Mouse (Mus musculus) stomach, embryonic 15.5 days (tissue): ENCODE measurements around the gene Chd2. TPM values are rescaled to one million over a fixed set of nuclear protein-coding genes. Genes with fewer than 3 reads are reported as not detected.
"Not testable (repeated sequence)": the region's sequence is repeated elsewhere in the genome, so short reads cannot be mapped to it uniquely, and the experiment has no call there.

ENCODE experiments used
- ATAC-seq: fragments of 200-750 bp; cut with Nextera tagmentation; 2 replicates; pipeline ENCODE4 v1.8.0; 2017; ENCODE audit warnings: low read depth, moderate number of reproducible peaks, moderate TSS enrichment; ENCODE audit not compliant: insufficient read depth, low FRiP score
- H3K27ac ChIP-seq: fragments of 300-500 bp; sonication (generic); 2 replicates; pipeline ENCODE4 v1.5.1; 2015; ENCODE audit warnings: mild to moderate bottlenecking, inconsistent platforms
- H3K27me3 ChIP-seq: fragments of 300-500 bp; sonication (generic); replicated peaks from 2 replicates; pipeline ENCODE4 v1.6.1; 2015; ENCODE audit warnings: inconsistent platforms
- H3K36me3 ChIP-seq: fragments of 300-500 bp; sonication (generic); 2 replicates; pipeline ENCODE4 v1.6.1; 2015; ENCODE audit warnings: inconsistent platforms
- H3K4me1 ChIP-seq: fragments of 300-500 bp; sonication (generic); 2 replicates; pipeline ENCODE4 v1.6.1; 2015; ENCODE audit warnings: inconsistent platforms
- H3K4me2 ChIP-seq: fragments of 300-500 bp; sonication (generic); 2 replicates; pipeline ENCODE4 v1.6.1; 2015; ENCODE audit warnings: mild to moderate bottlenecking, inconsistent platforms
- H3K4me3 ChIP-seq: fragments of 300-500 bp; sonication (generic); replicated peaks from 2 replicates; pipeline ENCODE4 v1.5.1; 2015; ENCODE audit warnings: inconsistent platforms
- H3K9ac ChIP-seq: fragments of 300-500 bp; sonication (generic); 2 replicates; pipeline ENCODE4 v1.6.1; 2015; ENCODE audit warnings: inconsistent platforms
- H3K9me3 ChIP-seq: fragments of 300-500 bp; sonication (generic); 2 replicates; pipeline ENCODE4 v1.6.1; 2016; ENCODE audit warnings: inconsistent platforms
- WGBS: fragments of 180-500 bp; shearing (Covaris S2); methylation state at CpG from one replicate; pipeline ENCODE4 v1.1.7; 2015; 5-methylcytosine and 5-hydroxymethylcytosine counted together
- polyA plus RNA-seq: library from polyadenylated mRNA; unstranded; fragments of >200 nt; fragmentation: Nextera tagmentation; extraction: Ambion mirVana; gene quantifications from 2 replicates; pipeline ENCODE4 v1.2.1, GENCODE M21; 2015

Gene Chd2
- polyA plus RNA-seq, 1 experiment from 2014 or later, result 43.3 TPM

DNA sequence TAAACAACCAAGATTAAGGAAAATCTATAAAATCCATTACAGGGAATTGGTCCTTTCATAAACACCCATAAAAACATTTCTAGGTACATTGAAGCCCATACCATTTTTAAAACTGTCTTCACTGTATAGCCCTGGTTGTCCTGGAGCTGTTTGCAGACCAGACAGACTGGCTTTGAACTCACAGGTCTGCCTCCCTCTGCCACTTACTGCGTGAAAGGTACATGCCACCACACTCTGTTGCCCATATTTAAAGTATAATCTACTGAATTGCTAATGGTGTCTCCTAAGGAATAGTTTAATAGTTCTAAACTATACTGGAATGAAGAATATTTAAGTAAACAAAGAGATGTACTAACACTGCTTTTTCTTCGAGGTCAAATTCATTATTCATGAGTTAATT, 5.1 kb downstream of the Chd2 start:
- Histone ChIP-seq H3K36me3 (no peaks in the 10 kb centered on the region), H3K9ac (no peak overlapping the region), H3K27ac (no peak overlapping the region), H3K4me1 (peaks cover 18% of the 10 kb centered on the region), H3K4me2 (peak overlapping the region; percentile 50), H3K9me3 (no peaks in the 10 kb centered on the region), H3K4me3 (0 out of 2 replicates have a peak overlapping the region, but pooled peaks have one; percentile 45), H3K27me3 (no peaks in the 10 kb centered on the region)
- no peak for ATAC-seq
- WGBS, result 62% methylated on average over 2 of the region's 2 CpGs

DNA sequence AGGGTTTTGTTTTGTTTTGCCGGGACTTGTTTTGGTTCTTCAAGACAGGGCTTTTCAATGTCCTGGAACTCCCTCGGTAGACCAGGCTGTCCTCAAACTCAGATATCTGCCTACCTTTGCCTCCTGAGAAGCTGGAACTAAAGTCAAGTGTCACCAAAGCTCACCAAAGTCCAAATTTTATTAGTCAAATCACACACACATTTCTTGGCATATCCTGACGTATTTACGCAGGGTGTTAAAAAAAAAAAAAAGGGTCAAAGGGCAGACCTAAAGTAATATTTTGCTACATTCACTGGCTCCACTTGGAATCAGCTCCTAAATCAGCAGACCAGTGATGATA, 5.8 kb downstream of the Chd2 start:
- no peak overlapping the region for H3K4me3 ChIP-seq
- H3K9ac ChIP-seq, result no peak overlapping the region
- no peaks in the 10 kb centered on the region for H3K36me3 ChIP-seq
- H3K27ac ChIP-seq, result peak overlapping the region; percentile 44; the same call in 1 of the 2 replicates
- ATAC-seq, result no peak
- H3K9me3 ChIP-seq, result no peaks in the 10 kb centered on the region
- 45% methylated on average over 4 of the region's 4 CpGs for WGBS
- peak overlapping the region; percentile 27; the same call in 1 of the 2 replicates for H3K4me2 ChIP-seq
- H3K4me1 ChIP-seq, result peaks cover 20% of the 10 kb centered on the region
- H3K27me3 ChIP-seq, result no peaks in the 10 kb centered on the region

DNA sequence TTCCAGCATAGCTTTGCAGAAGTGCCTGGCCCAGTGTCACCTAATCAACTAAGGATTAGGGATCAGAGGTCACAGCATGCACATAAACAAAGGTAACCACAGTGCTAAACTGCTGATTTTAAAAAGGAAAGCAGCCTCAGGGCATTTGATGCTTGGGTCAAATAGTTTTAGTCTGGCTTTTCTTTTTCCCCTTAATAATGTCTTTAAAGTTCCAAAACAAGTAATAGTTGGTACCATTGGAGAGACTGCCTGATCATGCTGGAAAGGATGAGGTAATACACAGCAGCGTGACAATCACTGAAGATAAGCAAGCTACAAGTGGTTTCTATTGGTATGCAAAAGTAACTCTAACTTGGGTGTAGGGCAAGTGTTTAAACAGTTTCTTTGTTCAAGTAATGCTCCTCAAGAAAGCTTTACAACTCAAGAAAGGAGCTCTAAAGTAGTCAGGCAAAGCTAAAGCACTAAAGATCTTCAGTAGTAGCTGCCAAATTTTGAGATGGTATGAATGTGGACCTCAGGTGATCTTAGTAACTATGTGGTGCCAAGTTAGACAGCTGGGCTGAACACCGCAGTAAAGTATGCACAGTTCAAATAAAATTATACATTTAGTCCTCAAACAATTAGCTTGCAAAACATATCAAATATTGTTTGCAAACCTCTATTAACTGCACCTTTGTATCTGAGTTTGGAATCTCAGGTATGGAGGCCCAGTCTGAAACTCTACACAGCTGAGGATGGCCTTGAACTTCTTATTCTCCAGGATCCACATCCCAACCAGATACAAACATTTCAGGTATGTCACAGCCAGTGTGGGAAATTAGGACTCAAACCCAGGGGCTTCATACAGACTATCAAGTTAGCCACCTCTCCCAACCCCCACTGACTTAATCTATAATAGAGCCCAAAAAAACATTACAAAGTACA, 6.4 kb downstream of the Chd2 start:
- Histone ChIP-seq H3K4me1 (peaks cover 20% of the 10 kb centered on the region), H3K4me3 (no peak overlapping the region)

DNA sequence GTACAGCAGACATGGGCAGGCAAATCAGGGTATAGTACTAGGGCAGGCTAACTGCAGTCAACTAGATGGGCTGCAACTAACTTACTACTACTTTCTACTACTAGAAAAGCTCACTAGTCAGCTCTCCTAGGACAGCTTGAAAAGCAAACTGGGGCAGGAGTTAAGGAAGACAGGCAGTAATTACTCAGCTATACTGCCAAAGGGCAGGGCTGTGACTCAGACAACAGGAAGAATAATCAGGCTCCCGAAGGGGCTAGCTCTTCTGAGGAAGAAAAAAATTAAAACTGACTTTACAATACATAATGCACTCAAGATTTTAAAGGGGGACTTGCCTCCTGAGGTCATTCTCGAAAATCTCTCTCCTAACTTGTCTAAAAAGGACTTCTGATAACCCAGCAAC, 8.2 kb downstream of the Chd2 start:
- Histone ChIP-seq H3K36me3 (no peaks in the 10 kb centered on the region), H3K9ac (no peak overlapping the region), H3K4me2 (no peak overlapping the region), H3K9me3 (no peaks in the 10 kb centered on the region), H3K27ac (peak overlapping the region; percentile 55), H3K27me3 (no peaks in the 10 kb centered on the region), H3K4me3 (no peak overlapping the region), H3K4me1 (peaks cover 25% of the 10 kb centered on the region)
- ATAC-seq, result no peak
- 32% methylated on average over 2 of the region's 2 CpGs for WGBS

More for the DNA sequence above, 6.4 kb downstream of the Chd2 start:
- no peaks in the 10 kb centered on the region for H3K36me3 ChIP-seq
- no peak for ATAC-seq
- 64% methylated on average over 2 of the region's 2 CpGs for WGBS
- H3K27me3 ChIP-seq, result no peaks in the 10 kb centered on the region
- no peak overlapping the region for H3K9ac ChIP-seq
- H3K27ac ChIP-seq, result peak overlapping the region; percentile 44; the same call in 1 of the 2 replicates
- peak overlapping the region; percentile 27; the same call in 1 of the 2 replicates for H3K4me2 ChIP-seq
- H3K9me3 ChIP-seq, result no peaks in the 10 kb centered on the region

DNA sequence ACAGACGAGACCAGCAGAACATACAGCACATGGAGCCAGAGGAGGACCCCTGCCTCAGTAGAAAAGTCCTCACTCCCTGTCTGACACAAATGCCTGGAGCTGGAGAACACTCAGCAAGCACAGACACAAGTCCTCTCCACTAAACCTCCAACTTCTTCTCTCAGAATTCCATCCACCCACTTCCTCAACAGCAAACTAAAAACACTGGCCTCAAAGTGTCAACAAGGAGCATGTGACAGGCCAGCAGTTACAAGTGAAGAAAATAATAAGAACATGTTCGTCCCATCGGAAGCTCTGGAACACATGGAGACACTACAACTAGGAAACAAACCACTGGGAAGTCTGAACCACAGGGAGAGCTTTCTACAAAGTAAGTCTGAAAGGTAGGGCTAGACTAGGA, 8.7 kb downstream of the Chd2 start:
- Histone ChIP-seq H3K27me3 (no peaks in the 10 kb centered on the region), H3K36me3 (no peaks in the 10 kb centered on the region), H3K4me1 (peaks cover 25% of the 10 kb centered on the region), H3K9ac (no peak overlapping the region), H3K9me3 (no peaks in the 10 kb centered on the region), H3K4me2 (no peak overlapping the region), H3K27ac (peak overlapping the region; percentile 55), H3K4me3 (no peak overlapping the region)
- no peak for ATAC-seq
- WGBS, result 64% methylated on average over 3 of the region's 3 CpGs

DNA sequence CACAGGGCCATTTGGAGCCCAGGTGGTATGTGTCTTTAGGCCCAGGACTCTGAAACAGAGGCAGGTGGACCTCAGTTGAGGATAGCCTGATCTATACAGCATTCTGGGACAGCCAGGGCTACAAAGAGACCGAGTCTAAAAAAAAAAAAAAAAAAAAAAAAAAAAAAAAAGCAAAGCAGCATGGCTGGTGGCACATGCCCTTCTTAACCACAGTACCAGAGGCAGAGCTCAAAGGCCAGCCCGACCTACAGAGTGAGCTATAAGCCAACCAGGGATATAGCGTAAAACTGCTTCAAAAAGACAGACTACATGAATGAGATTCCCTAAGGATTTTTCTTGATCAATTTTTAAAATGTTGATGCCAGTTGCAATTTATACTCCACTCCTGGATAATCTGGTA, 9.5 kb downstream of the Chd2 start:
- peak overlapping the region; percentile 36; the same call in 1 of the 2 replicates for H3K27ac ChIP-seq
- no peaks in the 10 kb centered on the region for H3K27me3 ChIP-seq
- H3K4me2 ChIP-seq, result no peak overlapping the region
- no peaks in the 10 kb centered on the region for H3K9me3 ChIP-seq
- peaks cover 25% of the 10 kb centered on the region for H3K4me1 ChIP-seq
- H3K36me3 ChIP-seq, result no peaks in the 10 kb centered on the region
- H3K9ac ChIP-seq, result no peak overlapping the region
- no peak overlapping the region for H3K4me3 ChIP-seq
- no peak for ATAC-seq
- 77% methylated on average over 3 of the region's 3 CpGs for WGBS

DNA sequence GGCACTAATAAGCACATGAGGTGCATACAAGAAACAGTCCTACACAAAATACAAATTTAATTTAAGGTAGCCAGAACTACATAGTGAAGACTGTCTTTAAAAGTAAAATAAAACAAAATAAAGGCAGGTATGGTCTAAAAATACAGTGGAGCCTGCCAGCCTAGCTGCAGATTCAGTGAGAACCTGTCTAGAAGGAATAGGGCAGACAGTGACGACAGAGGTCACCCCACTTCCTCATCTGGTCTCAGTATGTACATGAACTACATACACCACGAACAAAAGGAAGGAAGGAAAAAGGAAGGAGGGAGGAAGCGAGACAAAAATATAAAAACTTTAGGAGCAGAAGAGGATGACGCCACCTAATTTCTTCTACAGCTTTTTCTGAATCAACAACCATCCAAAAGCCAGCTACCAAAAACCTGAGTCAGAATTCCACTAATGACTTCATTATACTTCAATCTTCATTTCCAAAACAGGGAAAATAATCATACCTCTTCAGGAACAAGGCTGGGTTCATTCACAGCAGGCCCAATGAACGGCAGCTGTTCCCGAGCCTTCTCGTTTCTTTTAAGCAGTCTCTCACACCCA, 10.0 kb downstream of the Chd2 start:
- no peaks in the 10 kb centered on the region for H3K9me3 ChIP-seq
- no peak overlapping the region for H3K4me2 ChIP-seq
- no peak overlapping the region for H3K4me3 ChIP-seq
- H3K9ac ChIP-seq, result no peak overlapping the region
- H3K27me3 ChIP-seq, result no peaks in the 10 kb centered on the region
- 71% methylated on average over 7 of the region's 7 CpGs for WGBS
- H3K4me1 ChIP-seq, result peaks cover 25% of the 10 kb centered on the region
- no peak for ATAC-seq
- H3K36me3 ChIP-seq, result no peaks in the 10 kb centered on the region
- H3K27ac ChIP-seq, result peak overlapping the region; percentile 36; the same call in 1 of the 2 replicates

DNA sequence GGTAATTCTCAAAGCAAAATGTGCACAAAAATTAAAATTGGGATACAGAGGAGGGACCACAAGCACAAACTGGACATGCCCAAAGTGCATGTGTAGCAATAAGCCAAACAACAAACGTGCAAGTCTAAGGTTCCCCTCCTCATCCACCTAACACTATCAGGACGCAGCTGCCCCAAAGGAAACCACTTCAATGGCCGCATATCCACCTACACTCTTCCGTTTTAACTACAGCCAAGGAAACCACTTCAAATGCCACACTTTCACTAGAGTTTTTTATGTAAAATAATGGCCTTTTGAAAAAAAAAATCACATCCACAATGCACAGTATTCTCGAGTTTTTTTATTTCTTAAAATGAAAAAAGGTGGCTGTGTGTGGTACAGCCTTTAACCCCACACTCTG, 10.8 kb downstream of the Chd2 start:
- no peaks in the 10 kb centered on the region for H3K27me3 ChIP-seq
- no peak overlapping the region for H3K27ac ChIP-seq
- WGBS, result 70% methylated on average over 5 of the region's 5 CpGs
- no peak overlapping the region for H3K4me3 ChIP-seq
- ATAC-seq, result no peak
- H3K4me2 ChIP-seq, result no peak overlapping the region
- no peaks in the 10 kb centered on the region for H3K9me3 ChIP-seq
- H3K9ac ChIP-seq, result no peak overlapping the region
- no peaks in the 10 kb centered on the region for H3K36me3 ChIP-seq
- peaks cover 22% of the 10 kb centered on the region for H3K4me1 ChIP-seq

DNA sequence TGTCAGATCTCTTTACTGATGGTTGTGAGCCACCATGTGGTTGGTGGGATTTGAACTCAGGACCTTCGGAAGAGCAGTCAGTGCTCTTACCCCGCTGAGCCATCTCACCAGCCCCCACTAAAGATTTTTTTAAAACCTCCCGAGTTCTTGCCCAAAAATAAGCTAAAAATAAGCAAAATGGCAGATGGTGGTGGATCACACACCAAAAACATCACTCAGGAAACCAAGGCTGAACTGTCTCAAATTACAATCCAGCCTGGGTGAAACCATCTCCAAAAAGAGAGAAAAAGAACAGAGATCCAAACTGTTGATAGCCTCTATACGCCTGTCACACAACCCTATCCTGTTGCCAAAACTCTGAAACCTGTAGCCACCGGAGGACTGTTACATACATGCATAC, 11.5 kb downstream of the Chd2 start:
- WGBS, result 87% methylated on average over 5 of the region's 5 CpGs
- Histone ChIP-seq H3K9me3 (no peaks in the 10 kb centered on the region), H3K4me3 (no peak overlapping the region), H3K27me3 (no peaks in the 10 kb centered on the region), H3K4me1 (peaks cover 18% of the 10 kb centered on the region), H3K9ac (no peak overlapping the region), H3K36me3 (no peaks in the 10 kb centered on the region), H3K27ac (no peak overlapping the region), H3K4me2 (no peak overlapping the region)
- ATAC-seq, result no peak

DNA sequence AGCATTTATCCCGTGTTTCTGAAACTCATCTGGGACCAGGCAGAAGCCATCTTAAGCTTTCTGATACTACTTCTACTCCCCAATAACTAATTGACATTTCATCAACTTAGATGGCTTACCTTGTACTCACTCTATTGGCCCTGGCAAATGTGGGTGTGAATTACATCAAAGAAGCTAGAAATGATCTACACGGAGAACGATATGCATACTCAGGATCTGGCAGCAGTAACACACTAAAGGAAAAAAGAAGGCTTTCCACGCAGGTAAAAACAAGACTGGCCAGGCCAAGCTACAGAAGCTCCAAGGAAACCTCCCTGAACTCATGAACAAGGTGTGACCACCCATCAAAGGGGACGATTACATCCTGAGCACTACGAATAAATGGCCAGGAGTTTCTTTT, 12.4 kb downstream of the Chd2 start:
- Histone ChIP-seq H3K4me3 (no peak overlapping the region), H3K4me1 (peaks cover 23% of the 10 kb centered on the region), H3K9ac (no peak overlapping the region), H3K36me3 (no peaks in the 10 kb centered on the region), H3K9me3 (no peaks in the 10 kb centered on the region), H3K27me3 (no peaks in the 10 kb centered on the region), H3K27ac (no peak overlapping the region), H3K4me2 (no peak overlapping the region)
- ATAC-seq, result no peak
- 87% methylated on average over 6 of the region's 6 CpGs for WGBS

DNA sequence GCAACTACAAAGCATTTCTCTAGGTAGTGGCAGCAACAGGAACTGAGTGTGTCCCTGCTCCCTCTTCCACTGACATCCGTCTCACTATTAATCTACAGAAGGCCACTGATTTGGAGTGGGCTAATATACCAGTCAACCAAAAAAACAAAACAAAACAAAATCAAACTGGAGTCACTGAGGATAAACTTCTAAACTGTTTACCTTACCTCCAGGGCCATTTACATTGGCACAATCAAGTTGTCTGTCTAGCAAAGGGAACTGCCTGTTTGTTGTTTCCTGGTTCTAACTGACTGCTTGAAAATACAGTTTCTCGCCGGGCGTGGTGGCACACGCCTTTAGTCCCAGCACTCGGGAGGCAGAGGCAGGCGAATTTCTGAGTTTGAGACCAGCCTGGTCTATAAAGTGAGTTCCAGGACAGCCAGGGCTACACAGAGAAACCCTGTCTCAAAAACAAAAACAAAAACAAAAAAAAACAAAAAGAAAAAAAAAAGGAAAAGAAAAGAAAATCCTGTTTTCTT, 13.2 kb downstream of the Chd2 start:
- H3K4me3 ChIP-seq, H3K9me3 ChIP-seq, H3K9ac ChIP-seq, ATAC-seq, H3K27me3 ChIP-seq, H3K36me3 ChIP-seq, H3K4me2 ChIP-seq, H3K27ac ChIP-seq: not testable (repeated sequence)
- WGBS, result 80% methylated on average over 7 of the region's 7 CpGs
- peaks cover 20% of the 10 kb centered on the region; the same call in 1 of the 2 replicates for H3K4me1 ChIP-seq

DNA sequence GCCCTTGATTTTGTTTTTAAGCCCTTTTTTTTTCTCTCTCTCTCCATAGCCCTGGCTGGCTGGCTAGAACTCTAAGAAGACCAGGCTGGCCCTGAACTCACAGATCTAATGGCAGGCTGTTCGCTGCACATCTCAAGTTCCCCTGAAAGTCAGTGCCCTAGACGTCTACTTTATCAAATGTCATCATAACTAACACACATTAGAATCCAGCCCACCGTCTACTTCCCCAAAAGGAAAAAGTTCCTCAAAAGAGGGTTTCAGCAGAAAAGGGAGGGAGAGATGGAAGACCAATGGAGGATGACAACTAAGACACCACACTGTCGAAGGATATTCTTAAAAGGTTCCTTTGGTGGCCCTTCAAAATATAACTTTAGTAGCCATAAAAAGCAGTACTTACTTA, 14.4 kb downstream of the Chd2 start:
- Histone ChIP-seq H3K36me3 (no peaks in the 10 kb centered on the region), H3K27me3 (no peaks in the 10 kb centered on the region), H3K9me3 (no peaks in the 10 kb centered on the region), H3K4me1 (peaks cover 22% of the 10 kb centered on the region; the same call in 1 of the 2 replicates), H3K4me2 (no peak overlapping the region), H3K9ac (no peak overlapping the region), H3K27ac (peak overlapping the region; percentile 36; the same call in 1 of the 2 replicates), H3K4me3 (no peak overlapping the region)
- WGBS, result 74% methylated on average over 4 of the region's 4 CpGs
- no peak for ATAC-seq
